Mouse (Mus musculus): ENCODE measurements around the gene Atxn1.

Atxn1 gene

GRCm38 (mm10) chr13:45964853-45965593 is at the start of gene Atxn1:
Gene Atxn1, minus strand, starts transcription at chr13:45965008.
- peak; percentile 91 for DNase-seq (ENCODE audit: extremely low read depth, insufficient read length, low spot score)

- no peak for DNase-seq (ENCODE audit: extremely low read depth, insufficient read length, low spot score)
Measured at GRCm38 (mm10) chr13:46011232-46011631, 46.4 kb upstream of the Atxn1 start.

GRCm38 (mm10) chr13:46010075-46010474 is 45.3 kb upstream of the Atxn1 start:
- DNase-seq (ENCODE audit: extremely low read depth, insufficient read length, low spot score): no peak

- no peak for DNase-seq (ENCODE audit: extremely low read depth, insufficient read length, low spot score)
Measured at GRCm38 (mm10) chr13:46008831-46009666, 44.2 kb upstream of the Atxn1 start.

- DNase-seq (ENCODE audit: extremely low read depth, insufficient read length, low spot score): no peak
Measured at GRCm38 (mm10) chr13:46006211-46007102, 41.6 kb upstream of the Atxn1 start.

- no peak for DNase-seq (ENCODE audit: extremely low read depth, insufficient read length, low spot score)
Measured at GRCm38 (mm10) chr13:46005656-46006055, 40.8 kb upstream of the Atxn1 start.

- no peak for DNase-seq (ENCODE audit: extremely low read depth, insufficient read length, low spot score)
Measured at GRCm38 (mm10) chr13:46001356-46001755, 36.5 kb upstream of the Atxn1 start.

- DNase-seq (ENCODE audit: extremely low read depth, insufficient read length, low spot score): no peak
Measured at GRCm38 (mm10) chr13:45992953-45993352, 28.1 kb upstream of the Atxn1 start.

GRCm38 (mm10) chr13:45990486-45990885 is 25.7 kb upstream of the Atxn1 start:
- no peak for DNase-seq (ENCODE audit: extremely low read depth, insufficient read length, low spot score)

GRCm38 (mm10) chr13:45979246-45979645 is 14.4 kb upstream of the Atxn1 start:
- DNase-seq (ENCODE audit: extremely low read depth, insufficient read length, low spot score): no peak

- DNase-seq (ENCODE audit: extremely low read depth, insufficient read length, low spot score): peak; percentile 3
Measured at GRCm38 (mm10) chr13:45976894-45977293, 12.1 kb upstream of the Atxn1 start.

GRCm38 (mm10) chr13:45974651-45975050 is 9.8 kb upstream of the Atxn1 start:
- DNase-seq (ENCODE audit: extremely low read depth, insufficient read length, low spot score): no peak

- no peak for DNase-seq (ENCODE audit: extremely low read depth, insufficient read length, low spot score)
Measured at GRCm38 (mm10) chr13:45973972-45974490, 9.2 kb upstream of the Atxn1 start.

- DNase-seq (ENCODE audit: extremely low read depth, insufficient read length, low spot score): no peak
Measured at GRCm38 (mm10) chr13:45970920-45971536, 6.2 kb upstream of the Atxn1 start.

- no peak for DNase-seq (ENCODE audit: extremely low read depth, insufficient read length, low spot score)
Measured at GRCm38 (mm10) chr13:45968206-45968605, 3.4 kb upstream of the Atxn1 start.

- DNase-seq (ENCODE audit: extremely low read depth, insufficient read length, low spot score): no peak
Measured at GRCm38 (mm10) chr13:45967371-45967770, 2.6 kb upstream of the Atxn1 start.

- DNase-seq (ENCODE audit: extremely low read depth, insufficient read length, low spot score): peak; percentile 38
Measured at GRCm38 (mm10) chr13:45966586-45966985, 1.8 kb upstream of the Atxn1 start.

GRCm38 (mm10) chr13:45965594-45966432 is 1.0 kb upstream of the Atxn1 start:
- no peak for DNase-seq (ENCODE audit: extremely low read depth, insufficient read length, low spot score)

GRCm38 (mm10) chr13:45964331-45964852 is 416 bp downstream of the Atxn1 start:
- no peak for DNase-seq (ENCODE audit: extremely low read depth, insufficient read length, low spot score)
